Mouse (Mus musculus) hindlimb bud, embryonic 11.5 days (tissue): ENCODE data around the gene S100a2.

Experiments used
- DNase-seq: peaks from one replicate; pipeline ENCODE4 v3.0.0-alpha.2; 2012; ENCODE audit warnings: low read depth, low spot score; ENCODE audit errors: extremely low spot score

Gene S100a2

DNA sequence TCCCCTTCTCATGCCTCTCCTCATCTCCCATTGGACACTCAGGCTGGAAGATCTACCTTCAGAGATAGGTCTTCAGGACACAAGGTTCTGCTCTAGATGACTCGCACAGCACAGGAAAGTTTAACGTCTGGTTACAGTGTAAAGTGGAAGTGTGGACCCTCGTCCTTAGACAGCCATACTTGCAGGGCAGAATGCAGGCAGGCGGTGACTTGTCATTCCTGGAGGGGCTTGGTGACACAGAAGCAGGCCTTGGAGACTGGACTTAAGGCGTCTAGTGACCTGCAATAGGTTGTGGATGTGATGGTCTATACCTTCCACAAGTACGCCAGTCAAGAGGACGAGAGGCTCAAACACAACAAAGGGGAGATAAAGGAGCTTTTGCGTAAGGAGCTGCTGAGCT lies at the start of gene S100a2:
TSS of gene S100a2 (plus strand) at position 301 of the 400 bp plus-strand sequence.
- no peak for DNase-seq

DNA sequence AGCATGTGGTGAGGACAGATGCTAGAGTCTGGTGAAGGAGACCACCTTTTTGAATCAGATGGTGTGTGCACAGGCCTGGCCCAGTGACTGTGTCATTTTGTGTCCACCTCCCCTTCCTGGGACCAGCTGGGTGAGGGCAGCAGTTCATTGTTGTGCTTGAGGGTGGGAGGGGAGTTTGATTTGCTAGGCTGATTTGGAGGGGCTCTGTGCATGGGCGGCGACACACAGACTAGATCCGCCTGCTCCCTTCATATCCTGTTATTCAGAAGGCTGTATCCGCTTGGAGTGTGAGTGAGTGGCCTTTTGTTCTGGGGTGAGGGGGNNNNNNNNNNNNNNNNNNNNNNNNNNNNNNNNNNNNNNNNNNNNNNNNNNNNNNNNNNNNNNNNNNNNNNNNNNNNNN lies 49.1 kb upstream of the S100a2 start:
- no peak for DNase-seq

DNA sequence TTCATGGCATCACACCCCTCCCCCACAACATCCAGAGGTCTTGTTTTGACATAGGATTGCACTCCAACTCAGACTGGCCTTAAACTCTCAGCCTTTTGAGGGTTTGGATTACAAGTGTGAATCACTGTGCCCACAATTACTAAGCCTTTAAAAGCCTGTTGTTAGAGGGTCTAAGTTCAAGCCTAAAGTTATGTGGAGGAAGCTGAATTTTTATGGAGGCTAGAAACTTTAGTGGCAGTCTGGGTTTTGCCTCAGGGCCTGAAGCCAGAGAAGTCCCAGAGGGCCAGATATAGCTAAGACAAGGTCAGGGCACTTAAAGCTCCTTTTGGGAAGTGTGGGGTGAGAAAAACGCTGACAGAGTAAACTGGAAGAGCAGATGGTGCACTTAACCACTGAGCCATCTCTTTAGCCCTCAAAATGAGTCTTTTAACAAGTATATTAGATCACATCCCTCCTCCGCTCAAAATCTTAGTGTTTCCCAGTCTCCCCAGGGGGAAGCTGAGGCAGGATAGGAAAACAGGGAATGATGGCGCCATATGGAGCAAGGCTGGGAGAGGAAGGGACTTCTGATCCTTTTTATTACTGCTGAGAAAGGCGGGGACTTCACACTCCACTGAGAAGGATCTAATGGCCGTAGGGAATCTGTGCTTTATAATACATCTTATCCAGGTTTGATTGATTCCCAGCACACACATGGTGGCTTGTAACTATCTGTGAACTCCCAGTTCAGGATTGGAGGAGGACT lies 40.2 kb upstream of the S100a2 start:
- no peak for DNase-seq

DNA sequence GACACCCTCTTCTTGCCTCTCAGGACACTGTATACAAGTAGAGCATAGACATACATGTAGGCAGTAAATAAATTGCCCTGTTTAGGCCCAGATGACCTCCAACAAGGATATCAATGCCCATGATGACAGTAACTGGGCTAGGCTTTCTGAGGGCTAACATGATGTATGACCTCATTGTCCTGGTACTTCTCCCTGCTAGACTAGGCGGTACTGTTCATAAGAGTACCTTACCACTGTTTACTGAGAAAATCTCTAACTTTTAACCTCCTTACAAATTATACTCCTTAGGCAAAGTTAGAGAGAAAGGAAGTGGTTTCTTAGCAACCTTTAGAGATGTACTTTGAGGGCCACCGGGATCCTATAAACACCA lies 39.6 kb upstream of the S100a2 start:
- DNase-seq: no peak

DNA sequence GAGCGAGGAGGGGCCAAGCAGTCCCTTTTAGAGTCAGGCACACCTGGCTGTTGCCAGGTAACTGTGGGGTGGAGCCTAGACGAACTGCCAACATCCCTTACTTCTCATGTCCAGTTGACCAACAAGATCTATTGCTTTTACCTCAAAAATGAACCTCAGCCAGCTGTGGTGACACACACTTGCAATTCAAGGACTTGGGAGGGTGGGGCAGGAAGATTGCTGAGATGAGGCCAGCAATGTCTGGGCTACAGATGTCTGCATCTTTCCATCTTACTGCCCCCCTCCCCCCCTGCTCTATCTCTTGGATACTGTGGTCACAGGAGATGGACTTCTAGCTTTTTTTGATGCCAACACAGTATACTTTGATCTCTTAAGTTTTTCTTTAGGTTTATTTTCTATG lies 37.8 kb upstream of the S100a2 start:
- no peak for DNase-seq

DNA sequence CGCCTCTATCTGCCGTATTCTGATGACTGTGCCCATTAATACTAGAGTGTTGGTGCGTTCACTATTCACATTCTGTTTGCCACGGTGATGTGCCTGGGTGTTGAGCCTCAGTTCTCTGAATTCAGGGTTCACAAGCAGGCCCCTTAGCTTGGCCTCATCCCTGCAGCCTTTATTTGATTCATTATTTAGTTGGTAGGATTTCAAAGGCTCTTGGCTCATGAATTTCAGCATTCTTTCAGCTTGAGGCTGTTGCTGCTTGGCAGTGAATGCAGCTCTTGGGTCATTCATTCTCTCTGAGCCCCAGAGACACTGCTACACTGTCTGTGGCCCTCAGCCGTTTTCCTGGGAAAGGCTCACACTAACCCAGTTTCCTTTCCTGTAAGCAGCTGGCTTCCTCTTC lies 34.1 kb upstream of the S100a2 start:
- DNase-seq: no peak

DNA sequence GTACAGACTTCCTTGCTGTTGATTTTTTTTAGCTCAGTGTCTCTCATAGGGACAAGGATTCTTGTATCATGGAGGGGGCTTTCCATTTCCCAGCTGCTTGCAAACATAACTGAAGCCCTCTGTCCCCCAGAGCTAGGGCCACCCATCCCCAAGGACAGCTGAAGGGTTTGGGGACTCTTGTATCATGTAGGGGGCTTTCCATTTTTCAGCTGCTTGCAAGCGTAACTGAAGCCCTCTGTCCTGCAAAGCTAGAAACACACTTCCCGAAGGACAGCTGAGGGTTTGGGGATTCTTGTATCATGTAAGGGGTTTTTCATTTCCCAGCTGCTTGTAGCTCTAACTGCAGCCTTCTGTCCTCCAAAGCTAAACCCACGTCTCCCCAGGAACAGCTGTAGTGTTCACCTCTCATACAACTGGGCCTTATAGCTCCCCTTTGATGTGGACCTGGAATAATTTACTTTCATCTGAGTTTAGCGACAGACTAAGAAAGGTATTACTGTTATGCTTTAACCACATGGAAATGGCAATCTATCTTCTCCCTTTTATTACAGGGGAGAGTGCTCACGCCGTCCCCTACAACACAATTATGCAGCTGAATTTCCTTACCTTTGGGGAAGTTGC lies 29.9 kb upstream of the S100a2 start, which contains the start of gene S100a3:
TSS of gene S100a3 (plus strand) at position 571 of the 621 bp plus-strand sequence.
- no peak for DNase-seq

DNA sequence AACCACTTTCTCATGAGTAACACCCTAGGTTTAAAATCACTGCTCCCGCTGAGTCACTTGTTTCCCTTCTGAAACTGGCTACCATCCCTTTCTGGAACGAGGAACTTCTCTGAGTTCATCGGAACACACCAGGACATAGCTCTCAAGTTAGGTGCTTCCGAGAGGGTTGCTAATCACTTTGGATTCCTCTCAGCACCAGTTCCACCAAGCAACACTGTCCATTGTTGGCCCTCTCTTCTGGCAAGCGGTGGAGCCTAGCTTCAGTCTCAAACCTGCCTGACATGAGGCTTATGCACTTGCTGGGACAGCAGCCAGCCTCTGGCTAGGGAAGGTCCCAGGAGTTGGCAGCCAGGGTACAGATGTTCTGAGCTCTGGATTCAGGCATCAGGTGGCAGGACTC lies 15.4 kb upstream of the S100a2 start:
- DNase-seq: no peak

DNA sequence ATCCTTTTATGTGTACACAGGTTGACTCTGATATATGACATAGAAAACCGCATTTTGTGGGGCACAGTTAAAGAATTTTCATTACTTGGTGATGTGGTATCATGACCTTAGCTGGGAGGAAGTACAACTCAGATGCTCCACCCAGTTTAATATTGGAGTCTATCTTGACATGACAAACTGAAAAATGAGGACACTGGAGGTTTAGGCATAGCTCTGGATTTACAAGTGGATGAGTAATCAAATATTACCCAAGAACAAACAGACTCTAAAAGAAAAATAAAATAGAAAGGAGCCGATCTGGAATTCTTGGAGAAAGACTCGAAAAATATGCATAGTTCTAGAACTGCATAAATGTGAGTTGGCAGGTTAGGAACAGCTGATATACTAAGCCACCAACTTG lies 14.7 kb upstream of the S100a2 start:
- DNase-seq: no peak

DNA sequence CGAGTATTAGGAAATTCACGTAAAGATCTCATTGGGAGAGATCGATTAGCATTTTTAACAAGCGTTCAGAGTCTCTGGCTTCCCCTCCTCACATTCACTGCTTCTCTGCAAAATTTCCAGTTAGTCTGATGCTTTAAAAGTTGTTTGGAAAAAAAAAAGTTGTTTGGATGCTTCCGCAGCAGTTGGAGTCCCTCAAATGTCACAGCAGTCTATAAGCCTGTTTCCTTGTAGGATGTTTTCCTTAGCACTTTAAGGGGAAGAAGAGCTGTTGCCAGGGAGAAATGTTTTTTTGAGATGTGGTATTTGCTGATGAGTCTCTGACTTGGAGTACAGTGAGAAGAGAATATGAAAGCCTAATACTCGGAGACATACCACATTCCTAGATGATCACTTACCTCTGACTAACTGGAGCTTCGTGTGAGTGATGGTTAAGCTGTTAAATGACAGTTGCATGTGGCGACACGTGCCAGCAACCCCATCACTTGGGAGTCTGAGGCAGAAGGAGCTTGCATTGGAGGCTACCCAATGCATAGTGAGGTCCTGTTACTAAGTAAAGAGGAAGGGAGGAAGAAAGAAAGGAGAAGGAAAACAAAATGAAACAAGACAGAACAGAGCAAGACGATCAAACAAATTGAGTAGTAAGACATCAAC lies 13.6 kb upstream of the S100a2 start:
- DNase-seq: no peak

DNA sequence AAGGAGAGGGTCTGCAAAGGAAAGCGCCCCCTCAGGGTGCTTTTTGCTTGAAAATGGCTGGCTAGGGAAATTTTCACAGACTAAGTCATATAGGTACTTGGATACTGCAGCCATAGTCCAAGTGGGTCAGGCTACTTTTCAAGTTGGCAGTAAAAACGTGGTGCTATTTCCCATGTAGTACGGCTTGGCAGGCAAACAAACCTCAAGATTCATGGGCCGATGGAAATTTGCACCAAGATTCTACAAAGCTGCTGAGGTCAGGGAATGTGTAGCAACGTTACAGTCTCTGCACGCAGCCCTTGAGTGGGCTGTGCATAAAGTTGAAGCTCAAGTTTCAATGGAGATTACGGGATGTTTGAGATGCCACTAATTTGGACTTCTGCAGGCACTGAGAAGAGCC lies 10.6 kb upstream of the S100a2 start:
- DNase-seq: no peak

DNA sequence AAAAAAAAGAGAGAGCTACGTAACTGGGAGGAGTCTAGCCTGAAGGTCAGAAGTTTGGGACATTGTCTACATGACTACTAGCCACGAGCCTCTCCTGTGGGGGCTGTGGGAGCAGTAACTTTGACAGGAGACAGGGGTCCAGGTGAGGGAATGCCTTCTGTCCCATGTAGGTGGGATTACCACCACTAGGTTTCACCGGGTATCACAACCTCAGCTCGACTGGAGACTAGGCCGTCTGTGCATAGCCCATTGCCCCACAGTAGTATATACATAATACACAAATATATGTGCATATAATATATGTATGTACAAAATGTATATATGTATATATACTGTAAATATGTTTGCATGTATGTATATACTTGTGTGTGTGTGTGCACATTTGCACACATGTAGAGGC lies 8.9 kb upstream of the S100a2 start:
- DNase-seq: no peak

DNA sequence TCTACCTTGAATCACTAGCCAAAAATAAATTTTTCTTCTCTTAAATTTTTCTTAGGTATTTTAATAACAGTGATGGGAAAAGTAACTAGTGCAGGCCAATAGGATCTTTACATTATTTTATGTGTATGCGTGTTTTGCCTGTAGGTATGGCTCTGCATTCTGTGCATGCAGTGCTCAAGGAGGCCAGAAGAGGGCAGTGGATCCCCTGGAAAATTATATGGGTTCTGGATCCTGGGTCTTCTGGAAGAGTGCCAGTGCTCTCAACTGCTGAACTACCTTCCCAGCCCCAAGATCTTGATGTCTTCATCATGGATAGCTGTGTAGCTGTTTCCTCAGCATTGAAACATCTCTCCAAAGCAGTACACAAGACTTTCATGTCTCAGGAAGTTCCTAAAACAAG lies 7.9 kb upstream of the S100a2 start:
- no peak for DNase-seq

DNA sequence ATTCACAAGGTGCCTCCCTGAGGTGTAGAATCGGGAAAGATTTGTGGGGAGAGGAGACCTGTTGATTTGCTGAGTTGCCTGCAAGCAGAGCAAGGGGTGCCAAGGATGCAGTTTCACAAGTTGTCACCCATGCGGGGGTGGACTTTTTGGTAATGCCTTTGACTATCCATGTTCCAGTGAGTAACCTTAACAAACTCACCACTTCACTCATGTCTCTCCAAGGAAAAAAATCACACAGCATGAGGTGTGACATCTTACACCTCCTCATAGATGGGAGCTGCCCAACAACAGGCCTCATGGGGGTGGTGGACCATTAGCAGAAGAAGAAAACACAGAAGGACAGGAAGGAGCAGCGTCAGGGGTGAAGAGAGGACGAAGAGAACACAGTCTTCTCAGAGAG lies 7.5 kb upstream of the S100a2 start:
- DNase-seq: no peak

DNA sequence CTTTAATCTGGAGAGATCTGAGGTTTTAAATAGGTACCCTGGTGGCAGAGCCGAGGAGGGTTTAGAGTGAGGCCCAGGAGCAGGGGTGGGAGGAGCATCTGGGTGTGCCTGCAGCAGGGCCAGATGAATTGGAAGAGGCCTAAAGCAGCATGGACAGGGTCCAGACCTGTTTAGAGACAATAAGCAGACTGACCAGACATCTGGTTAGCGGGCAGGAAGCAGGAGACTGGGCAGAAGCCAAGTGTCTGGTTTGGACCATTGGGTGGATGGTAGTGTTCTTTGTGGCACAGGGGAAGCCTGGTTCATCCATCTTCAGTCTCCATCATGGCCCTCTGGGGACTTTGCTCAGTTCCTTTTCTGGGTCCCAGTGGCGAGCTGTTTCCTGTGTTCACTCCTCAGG lies 6.2 kb upstream of the S100a2 start:
- DNase-seq: no peak

DNA sequence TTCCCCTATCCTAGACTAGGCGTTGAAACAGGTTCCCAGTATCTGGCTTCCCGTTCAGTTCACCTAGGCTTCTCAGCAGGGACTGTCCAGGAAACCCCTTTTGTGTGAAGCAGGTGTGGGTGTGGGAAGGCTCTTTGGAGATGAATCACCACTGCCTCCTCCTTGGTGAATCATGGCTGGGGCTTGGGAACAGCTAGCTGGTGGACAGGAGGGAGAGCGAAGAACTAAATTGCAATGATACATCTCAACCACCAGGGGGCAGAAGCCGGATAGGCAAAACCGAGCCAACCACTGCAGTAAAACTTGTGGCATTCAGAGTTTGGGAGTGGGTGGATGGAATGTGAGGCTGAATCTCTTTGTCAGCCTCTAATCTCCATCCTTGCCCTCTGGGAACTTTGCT lies 4.5 kb upstream of the S100a2 start:
- peak; percentile 42 for DNase-seq

DNA sequence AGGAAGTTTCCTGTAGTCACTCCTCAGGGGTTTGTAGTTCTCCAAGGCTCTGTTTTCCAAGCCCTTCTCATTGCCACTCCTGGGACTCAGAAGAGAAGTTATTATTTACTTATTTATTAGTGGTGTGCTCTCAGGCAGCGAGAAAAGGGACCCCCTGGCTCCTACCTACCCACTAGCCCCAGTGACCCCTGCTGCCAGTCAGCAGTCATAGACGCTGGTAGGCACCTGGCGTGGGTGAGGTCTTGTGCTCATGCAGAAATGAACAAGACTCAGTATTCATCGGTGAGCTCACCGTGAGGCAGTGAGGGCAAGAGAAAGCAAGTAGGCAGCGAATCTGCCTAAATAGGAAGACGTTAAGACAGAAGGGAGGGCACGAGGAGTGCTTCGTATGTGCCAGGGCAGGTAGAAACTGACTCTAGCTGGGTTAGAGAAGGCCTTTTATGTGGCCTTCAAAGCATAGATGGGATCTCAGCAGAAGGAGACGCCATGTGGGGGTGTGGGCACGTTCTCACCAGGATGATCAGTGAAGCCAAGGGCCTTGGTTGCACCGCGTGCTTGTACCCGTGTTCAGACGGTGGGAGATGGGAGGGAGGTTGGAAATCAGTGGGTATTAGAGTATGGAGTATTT lies 3.9 kb upstream of the S100a2 start:
- DNase-seq: no peak

DNA sequence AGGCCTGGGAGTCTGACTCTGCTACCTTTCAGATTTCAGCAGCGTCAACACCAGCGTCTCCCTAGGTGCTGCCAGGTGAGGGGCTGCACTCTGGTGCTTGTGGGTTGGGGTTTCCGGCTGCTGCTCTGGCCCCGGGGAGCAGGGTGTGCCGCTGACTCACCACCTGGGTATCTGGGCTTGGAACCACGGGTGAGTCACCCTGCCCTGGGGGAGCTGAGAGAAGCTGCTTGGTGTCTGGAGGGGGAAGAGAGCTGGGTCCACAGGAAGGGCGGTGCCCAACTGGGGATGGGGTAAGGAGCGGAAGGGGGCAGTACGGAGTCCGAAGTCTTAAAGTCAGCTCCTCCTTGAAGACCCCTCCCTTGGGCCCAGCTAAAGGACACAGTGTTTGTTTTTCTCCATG lies 3.1 kb upstream of the S100a2 start:
- no peak for DNase-seq

DNA sequence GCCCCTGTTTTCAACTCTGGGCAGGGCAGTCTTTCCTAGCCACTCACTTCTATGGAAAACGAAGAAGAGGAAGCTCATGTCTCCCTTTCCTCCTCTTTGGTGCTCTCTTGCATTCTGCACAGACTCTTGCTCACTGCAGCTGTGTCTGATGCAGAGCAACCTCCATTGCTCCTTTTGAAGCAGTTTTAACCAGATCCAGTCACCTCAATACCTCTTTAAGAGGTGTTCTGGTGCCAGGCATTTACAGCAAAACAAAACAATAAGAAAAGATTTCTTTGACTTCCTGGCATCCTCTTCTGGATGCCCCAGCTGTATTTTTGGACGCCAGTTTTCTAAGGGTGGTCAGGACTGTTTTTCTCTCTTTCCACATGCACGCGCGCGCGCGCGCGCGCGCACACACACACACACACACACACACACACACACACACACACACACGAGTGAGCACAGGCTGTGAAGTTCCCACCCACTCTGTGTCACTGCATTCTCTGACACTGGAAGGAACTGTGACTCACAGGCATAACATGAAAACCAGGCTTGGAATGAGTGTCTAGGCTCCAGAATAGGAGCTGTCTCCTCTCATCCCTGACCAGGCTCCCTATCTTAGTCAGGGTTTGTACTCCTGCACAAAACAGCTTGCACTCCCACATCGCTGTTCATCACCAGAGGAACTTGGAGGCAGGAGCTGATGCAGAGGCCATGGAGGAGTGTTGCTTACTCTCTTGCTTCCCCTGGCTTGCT lies 2.5 kb upstream of the S100a2 start:
- DNase-seq: no peak

DNA sequence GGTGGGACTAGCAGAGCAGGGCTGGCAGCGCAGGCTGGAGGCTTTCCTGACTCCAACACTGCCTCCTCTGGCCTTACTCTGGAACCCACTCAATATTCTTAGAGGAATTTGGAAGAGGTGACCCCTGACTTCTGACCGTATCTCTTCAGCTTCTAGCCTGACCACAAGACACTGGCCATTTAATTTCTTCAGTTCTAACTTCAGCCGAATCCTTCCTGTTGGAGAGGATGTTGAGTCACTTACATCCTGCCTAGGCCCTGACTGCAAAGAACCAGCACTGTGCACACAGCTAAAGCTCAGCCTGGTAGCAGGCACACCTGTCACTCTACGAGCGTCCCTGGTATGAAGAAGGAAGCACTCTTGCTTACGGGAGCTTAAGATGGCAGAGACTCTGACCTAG lies 657 bp upstream of the S100a2 start:
- DNase-seq: no peak

DNA sequence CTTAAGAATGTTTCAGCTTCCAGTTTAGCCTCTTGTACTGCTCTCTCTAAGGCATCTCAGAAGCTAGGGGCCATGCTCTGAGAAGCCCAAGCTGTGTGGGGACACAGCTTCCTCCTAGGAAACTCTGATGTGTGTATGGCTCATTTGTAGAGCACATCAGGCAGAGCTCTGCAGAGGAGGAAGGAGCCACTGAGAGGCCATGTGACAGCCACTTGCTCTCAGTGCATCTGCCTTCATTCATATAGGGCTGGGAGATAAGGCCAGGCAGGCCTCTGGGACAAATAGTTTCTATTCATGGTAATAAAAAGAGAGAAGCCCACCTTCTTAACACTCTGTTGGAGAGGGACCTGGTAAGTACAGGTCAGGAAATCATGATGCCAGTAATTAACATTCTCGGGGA lies 4.4 kb downstream of the S100a2 start:
- no peak for DNase-seq
